Mouse (Mus musculus): ENCODE results near the gene Rgs7bp.

The Rgs7bp gene

GRCm38 (mm10) chr13:105054181-105054940 is at the start of gene Rgs7bp:
Rgs7bp (minus strand) TSS chr13:105054930.
- DNase-seq (ENCODE audit: low spot score) = peak; percentile 74

GRCm38 (mm10) chr13:105104385-105104784 is 49.7 kb upstream of the Rgs7bp start:
- DNase-seq (ENCODE audit: low spot score) = no peak

DNA sequence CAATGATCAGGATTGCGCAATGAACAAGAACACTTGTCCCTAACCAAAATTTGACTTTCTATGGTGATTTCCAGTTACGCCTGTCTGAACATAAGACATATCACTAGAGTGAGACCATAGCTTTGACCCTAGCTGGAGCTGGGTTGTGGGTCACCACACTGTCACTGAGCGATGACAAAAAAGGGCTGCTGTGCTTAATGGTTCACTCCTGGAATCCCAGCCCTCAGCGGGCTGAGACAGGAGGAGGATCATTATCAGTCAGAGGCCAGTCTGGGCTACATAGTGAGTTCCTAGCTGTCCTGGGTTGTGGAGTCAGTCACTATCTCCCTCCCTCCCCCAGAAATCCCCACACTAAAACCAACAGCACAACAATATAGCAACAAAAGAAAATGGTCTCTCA is 46.0 kb upstream of the Rgs7bp start:
- DNase-seq (ENCODE audit: low spot score) = no peak

GRCm38 (mm10) chr13:105096316-105096715 is 41.6 kb upstream of the Rgs7bp start:
- DNase-seq (ENCODE audit: low spot score) = peak; percentile 10

- DNase-seq (ENCODE audit: low spot score) = no peak
Measured at GRCm38 (mm10) chr13:105089276-105089675, 34.5 kb upstream of the Rgs7bp start.

DNA sequence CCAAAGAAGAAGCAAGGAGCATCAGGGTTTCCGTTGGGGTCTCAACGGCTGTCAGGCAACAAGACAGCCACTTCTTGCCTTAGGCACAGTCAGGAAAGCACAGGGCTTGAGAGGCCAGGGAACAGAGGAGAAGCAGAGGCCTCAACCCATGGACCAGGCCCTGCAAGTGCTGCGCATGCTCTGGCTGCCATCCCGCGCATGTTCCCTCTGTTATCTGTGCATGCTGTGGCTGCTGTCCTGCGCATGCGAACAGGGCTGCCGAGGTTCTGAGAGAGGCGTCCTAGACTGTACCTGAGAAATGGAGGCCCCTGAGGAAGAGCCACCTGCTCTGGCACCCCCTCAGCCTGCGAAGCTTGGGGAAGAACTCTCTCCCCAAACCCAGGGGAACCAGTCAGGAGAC is 27.1 kb upstream of the Rgs7bp start, which contains the start of gene 4933425L06Rik:
4933425L06Rik (plus strand) TSS at position 261 of the 400 bp plus-strand sequence.
- no peak for DNase-seq (ENCODE audit: low spot score)

DNA sequence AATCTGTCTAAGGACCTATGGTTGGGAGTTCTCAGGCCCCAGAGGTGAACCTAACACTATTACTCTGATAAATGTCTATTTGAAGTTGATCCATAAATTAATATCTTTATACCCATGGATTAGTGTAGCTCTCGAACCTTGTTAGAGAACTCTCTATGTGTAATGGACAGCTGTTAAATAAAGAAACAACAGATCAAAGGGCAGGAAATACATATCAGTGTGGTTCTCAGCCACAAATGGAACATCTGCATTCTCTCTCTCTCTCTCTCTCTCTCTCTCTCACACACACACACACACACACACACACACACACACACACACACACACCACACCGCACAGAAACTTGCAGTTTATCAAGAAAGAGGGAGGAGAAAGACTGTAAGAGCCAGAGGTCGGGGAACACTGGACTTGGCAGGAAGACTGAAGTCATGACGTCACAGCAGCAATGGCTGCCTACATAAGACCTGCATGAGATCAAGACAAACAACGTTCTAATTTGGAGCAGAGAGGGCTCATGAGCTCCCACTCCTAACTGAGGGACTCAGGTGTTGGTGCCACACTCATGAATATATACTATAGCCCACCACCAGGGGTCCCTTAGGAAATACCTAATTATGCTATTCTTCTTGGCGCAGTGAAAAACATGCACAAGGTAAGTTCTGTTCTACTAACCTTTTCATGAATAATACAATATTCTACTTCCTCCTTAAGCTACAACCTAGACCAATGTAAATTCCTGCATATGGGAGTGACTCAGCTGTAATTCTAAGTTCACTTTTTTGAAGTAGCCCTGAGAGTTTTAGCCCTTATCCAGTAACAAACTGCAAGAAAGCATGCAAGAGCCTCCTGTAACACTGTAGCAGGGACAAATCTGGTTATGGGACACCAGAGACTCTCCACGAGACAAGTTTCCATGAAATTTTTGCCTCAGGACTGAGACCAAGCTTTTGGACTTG is 12.4 kb upstream of the Rgs7bp start:
- DNase-seq (ENCODE audit: low spot score) = no peak

DNA sequence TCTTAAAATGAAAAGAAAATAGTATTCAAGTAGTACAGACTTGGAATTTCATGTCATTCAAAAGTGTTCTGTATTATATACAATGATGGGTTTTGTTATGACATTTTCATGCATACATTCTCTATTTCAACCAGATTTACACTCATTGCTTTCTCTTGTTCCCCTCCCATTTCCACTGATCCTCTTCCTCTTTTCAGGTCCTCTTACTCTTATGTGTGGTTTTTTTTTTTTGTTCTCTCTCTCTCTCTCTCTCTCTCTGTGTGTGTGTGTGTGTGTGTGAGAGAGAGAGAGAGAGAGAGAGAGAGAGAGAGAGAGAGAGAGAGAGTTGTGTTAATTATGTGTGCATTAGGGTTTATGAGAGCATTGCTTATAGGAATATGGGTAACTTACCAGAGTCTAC is 11.4 kb upstream of the Rgs7bp start:
- DNase-seq (ENCODE audit: low spot score) = no peak

GRCm38 (mm10) chr13:105055374-105055773 is 644 bp upstream of the Rgs7bp start:
- DNase-seq (ENCODE audit: low spot score) = no peak

DNA sequence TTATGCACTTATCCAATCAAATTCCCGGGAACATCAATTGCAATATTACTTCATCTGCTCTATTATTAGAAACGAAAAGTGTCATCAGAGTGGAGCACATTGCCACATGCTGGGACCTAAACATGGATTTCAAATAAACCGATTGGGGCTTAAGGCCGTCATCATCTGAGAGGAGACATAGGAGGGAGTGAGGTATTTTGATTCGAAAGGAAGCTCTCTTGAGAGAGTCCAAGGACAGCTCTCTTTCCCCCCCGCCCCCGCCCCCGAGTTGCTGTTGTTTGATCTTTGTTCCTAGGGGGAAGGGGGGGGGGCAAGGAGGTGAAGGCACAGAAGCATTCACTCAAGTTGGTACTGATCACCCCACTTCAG is 195 bp upstream of the Rgs7bp start:
- no peak for DNase-seq (ENCODE audit: low spot score)

- no peak for DNase-seq (ENCODE audit: low spot score)
Measured at GRCm38 (mm10) chr13:105053618-105054017, 1.1 kb downstream of the Rgs7bp start.

GRCm38 (mm10) chr13:105051432-105051831 is 3.3 kb downstream of the Rgs7bp start:
- DNase-seq (ENCODE audit: low spot score) = no peak

GRCm38 (mm10) chr13:105048662-105049061 is 6.1 kb downstream of the Rgs7bp start:
- no peak for DNase-seq (ENCODE audit: low spot score)

- no peak for DNase-seq (ENCODE audit: low spot score)
Measured at GRCm38 (mm10) chr13:105047377-105047776, 7.4 kb downstream of the Rgs7bp start.

DNA sequence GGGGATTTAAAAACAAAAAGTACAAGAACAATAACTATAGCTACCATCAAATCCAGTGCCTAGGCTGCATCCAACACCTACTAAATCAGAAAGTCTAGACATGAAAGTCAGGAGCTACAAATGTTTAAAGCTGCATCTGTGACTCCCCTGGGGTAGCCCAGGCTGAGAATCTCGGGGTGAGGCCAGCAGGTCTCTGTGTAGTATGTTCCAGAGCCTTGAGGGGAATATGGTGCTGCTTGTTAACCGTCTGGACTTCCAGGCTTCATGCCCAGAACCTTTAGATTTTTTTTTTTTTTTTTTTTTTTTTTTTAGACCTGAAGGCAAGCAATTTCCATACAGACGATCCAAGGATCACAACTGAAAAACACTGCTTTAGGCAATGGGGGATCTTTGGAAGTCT is 10.8 kb downstream of the Rgs7bp start:
- DNase-seq (ENCODE audit: low spot score) = no peak

- no peak for DNase-seq (ENCODE audit: low spot score)
Measured at GRCm38 (mm10) chr13:105038334-105038733, 16.4 kb downstream of the Rgs7bp start.

DNA sequence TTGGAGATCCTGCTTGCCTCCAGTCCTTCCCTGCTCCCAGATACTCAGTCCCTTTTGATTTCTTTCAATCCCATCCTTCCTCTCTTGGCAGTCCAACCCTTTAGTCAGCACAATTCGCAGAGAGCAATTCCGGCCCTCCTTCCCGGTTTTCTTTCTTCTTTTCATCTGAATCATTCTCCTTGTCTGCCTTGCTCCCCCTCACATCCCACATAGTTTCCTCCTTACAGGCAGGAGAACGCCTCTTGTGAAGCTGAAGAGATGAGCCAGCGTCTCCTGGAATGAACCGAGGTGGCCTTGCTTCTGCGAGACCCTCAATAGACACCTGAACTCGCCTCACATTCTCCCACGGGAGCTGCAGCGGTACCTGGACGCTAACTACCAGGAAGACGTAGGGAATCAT is 16.9 kb downstream of the Rgs7bp start:
- no peak for DNase-seq (ENCODE audit: low spot score)

DNA sequence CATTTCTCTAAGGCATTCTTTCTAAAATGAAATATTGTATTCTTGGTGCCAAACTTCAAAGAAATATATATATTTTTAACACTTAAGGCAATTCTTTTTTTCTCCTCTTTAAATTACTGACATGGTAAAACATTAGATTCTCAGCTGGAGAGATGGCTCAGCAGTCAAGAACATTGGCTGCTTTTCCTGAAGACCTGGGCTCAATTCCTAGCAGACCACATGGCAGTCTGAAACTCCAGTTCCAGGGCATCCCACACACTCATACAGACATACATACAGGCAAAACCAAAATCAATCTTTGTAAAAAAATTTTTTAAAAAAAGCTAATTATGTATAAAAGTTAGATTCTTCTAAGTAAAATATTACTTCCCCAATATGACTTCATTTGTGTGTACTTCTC is 22.8 kb downstream of the Rgs7bp start:
- DNase-seq (ENCODE audit: low spot score) = no peak

GRCm38 (mm10) chr13:105028276-105028675 is 26.5 kb downstream of the Rgs7bp start:
- no peak for DNase-seq (ENCODE audit: low spot score)

DNA sequence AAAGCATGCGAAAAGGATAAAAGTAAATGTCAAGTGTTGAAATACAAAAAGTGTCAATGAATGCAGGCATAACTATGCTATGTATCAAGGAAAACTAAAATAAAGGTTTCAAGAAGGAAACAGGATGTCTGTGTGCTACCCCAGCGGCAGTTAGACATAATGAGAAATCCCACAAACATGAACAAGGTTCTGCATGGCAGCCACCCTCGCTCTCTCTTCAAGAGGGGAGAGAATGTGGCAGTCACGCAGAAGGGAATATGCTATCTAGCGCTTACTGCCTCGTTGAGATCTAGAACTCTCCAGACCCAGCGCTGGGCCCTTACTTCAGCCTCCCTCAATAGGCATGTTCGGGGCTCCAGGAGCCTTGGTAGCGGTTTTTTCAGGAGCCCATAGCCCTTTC is 38.2 kb downstream of the Rgs7bp start:
- no peak for DNase-seq (ENCODE audit: low spot score)

DNA sequence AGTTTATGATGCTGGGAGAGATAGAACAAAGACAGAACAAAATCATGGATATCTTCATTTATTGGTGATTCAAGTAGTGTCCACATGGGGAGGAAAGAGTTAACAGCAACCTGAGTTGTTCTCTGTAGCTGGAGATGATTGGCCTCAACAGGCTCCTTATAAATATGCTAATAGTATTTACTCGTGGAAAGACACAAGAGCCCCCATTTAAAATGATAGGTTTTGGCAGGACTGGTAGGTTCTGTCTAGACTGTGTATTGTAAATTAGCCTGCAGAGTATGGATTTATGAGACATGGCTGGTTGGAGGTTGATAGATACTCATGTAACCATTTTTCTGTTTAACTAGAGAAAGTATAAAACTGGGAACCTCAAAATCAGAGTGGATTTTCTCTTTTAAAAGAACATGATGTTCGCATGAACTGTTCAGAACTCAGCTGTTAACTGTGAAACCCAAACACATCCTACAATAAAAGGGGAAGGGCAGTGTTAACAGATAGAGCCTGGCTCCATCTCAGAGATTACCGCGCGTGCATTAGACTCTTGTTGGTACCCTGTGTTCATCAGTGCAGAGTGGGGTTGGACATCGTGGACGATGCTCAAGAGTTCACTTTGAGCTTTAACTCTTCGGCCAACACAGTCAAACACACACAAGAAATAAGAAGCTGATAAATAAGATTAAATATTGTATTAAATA is 38.9 kb downstream of the Rgs7bp start:
- DNase-seq (ENCODE audit: low spot score) = no peak

DNA sequence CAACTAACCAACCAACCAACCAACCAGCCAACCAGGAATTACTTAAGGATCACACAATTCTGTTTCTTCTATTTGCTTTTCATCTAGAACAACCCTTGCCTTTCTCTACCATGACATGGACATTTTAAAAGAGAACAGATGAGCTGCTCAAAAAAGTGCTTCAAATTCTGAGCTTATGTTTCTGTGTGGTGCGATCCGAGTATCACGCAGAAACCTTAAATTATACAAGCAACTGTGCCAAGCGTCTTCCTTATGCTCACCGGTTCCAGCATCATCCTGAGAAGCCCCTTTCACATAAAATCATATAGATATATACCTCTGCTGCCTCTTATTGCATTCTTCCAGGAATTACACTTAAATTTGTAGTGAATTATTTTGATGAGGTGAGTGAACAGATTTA is 43.4 kb downstream of the Rgs7bp start:
- no peak for DNase-seq (ENCODE audit: low spot score)
